Mouse (Mus musculus): ENCODE results near the gene Sap30l. TPM values are rescaled to one million over a fixed set of nuclear protein-coding genes. Genes with fewer than 3 reads are reported as not detected.

Sap30l gene
- polyA plus RNA-seq, 1 experiment from 2014 or later: 21.2 TPM

DNA sequence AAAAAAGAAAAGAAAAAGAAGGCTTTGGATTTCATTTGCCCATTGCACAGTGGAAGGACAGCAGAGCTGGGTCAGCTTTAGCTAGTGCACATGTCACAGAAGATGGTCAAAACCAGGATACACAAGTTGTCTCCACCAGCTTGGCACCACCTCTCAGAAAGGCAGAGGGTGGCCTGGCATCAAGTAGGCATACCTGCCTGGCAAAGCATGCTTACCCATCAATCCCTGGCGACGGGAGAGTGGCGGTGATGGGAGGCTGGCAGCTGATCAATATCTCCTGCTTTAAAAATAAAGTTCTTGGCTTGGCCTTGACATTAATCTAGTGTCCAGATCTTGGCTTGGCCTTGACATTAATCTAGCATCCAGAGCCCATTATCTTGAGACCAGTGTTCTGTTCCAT lies 24.9 kb upstream of the Sap30l start:
- no peak for TF ChIP-seq CTCF (IDR thresholded peaks at IDR 0.05; ENCODE audit: low read depth)
- H3K4me3 ChIP-seq (ENCODE audit: low read depth, low read length): no peak overlapping the region
- H3K27ac ChIP-seq (ENCODE audit: low read depth, low read length): no peak overlapping the region
- H3K4me2 ChIP-seq (replicated peaks; ENCODE audit: low read depth): no peak overlapping the region
- peaks cover 27% of the 10 kb centered on the region for H3K36me3 ChIP-seq (ENCODE audit: control insufficient read depth, insufficient read depth)
- no peaks in the 10 kb centered on the region for H3K4me1 ChIP-seq (replicated peaks; ENCODE audit: control insufficient read depth, insufficient read depth, low read length)
- WGBS: 92% methylated on average over 3 of the region's 3 CpGs
- H3K27me3 ChIP-seq (replicated peaks; ENCODE audit: control insufficient read depth, insufficient read depth, low read length): no peaks in the 10 kb centered on the region
- no peak overlapping the region for H3K9ac ChIP-seq (ENCODE audit: low read depth, low read length)
- H3K9me3 ChIP-seq (ENCODE audit: control insufficient read depth): no peaks in the 10 kb centered on the region
- no peak for ATAC-seq

DNA sequence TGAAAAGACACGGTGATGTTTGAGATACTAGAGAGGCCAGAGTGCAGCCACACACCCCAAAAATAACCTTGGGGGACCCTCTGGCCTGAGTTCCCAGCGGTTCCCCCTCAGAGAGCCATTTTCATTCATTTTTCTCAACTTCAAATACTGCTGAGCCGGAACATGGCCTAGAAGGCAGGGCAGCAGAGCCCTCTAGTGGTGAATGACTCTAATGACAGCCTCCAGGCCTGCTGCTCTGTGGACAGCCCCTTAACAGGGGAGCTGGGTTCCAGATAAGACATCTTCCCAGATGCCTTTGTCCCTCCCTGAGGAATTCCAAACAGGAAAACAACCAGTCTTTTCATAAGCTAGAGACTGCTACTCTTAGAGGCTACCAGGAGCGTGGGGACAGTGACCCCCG lies 23.1 kb upstream of the Sap30l start:
- Histone ChIP-seq H3K9me3 (ENCODE audit: control insufficient read depth) (no peaks in the 10 kb centered on the region), H3K27ac (ENCODE audit: low read depth, low read length) (no peak overlapping the region), H3K27me3 (replicated peaks; ENCODE audit: control insufficient read depth, insufficient read depth, low read length) (no peaks in the 10 kb centered on the region), H3K9ac (ENCODE audit: low read depth, low read length) (no peak overlapping the region), H3K4me2 (replicated peaks; ENCODE audit: low read depth) (no peak overlapping the region), H3K4me1 (replicated peaks; ENCODE audit: control insufficient read depth, insufficient read depth, low read length) (no peaks in the 10 kb centered on the region), H3K4me3 (ENCODE audit: low read depth, low read length) (no peak overlapping the region), H3K36me3 (ENCODE audit: control insufficient read depth, insufficient read depth) (peaks cover 13% of the 10 kb centered on the region)
- peak; percentile 53 for ATAC-seq
- 24% methylated on average over 5 of the region's 5 CpGs for WGBS
- TF ChIP-seq CTCF (IDR thresholded peaks at IDR 0.05; ENCODE audit: low read depth): peak; percentile 95

DNA sequence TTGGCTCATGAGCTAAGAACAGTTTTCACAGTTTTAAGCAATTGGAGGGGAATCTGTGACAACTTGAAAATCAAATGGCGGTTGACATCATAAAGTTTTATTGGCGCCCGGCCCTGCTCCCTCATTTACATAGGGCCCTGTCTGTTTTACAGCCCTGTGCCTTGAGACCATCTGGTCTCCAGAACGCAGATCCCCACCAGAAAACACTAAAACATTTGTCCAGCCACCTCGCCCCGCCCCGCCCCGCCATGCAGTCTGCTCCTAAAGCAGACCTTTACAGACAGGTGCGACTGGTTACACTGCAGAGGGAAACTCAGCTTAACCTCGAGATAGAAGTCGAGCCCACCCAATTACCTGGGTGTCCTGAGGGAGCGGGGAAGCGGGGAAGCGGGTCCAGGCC lies 21.6 kb upstream of the Sap30l start:
- no peak overlapping the region for H3K4me2 ChIP-seq (replicated peaks; ENCODE audit: low read depth)
- H3K9ac ChIP-seq (ENCODE audit: low read depth, low read length): no peak overlapping the region
- peak; percentile 53 for ATAC-seq
- H3K27ac ChIP-seq (ENCODE audit: low read depth, low read length): no peak overlapping the region
- 35% methylated on average over 14 of the region's 14 CpGs for WGBS
- no peaks in the 10 kb centered on the region for H3K27me3 ChIP-seq (replicated peaks; ENCODE audit: control insufficient read depth, insufficient read depth, low read length)
- no peak overlapping the region for H3K4me3 ChIP-seq (ENCODE audit: low read depth, low read length)
- no peaks in the 10 kb centered on the region for H3K9me3 ChIP-seq (ENCODE audit: control insufficient read depth)
- TF ChIP-seq CTCF (IDR thresholded peaks at IDR 0.05; ENCODE audit: low read depth): no peak
- H3K36me3 ChIP-seq (ENCODE audit: control insufficient read depth, insufficient read depth): peaks cover 23% of the 10 kb centered on the region
- H3K4me1 ChIP-seq (replicated peaks; ENCODE audit: control insufficient read depth, insufficient read depth, low read length): no peaks in the 10 kb centered on the region

GRCm38 (mm10) chr11:57786616-57787418 lies 14.6 kb upstream of the Sap30l start:
- no peaks in the 10 kb centered on the region for H3K27me3 ChIP-seq (replicated peaks; ENCODE audit: control insufficient read depth, insufficient read depth, low read length)
- no peak for ATAC-seq
- H3K36me3 ChIP-seq (ENCODE audit: control insufficient read depth, insufficient read depth): peaks cover 13% of the 10 kb centered on the region
- 60% methylated on average over 18 of the region's 18 CpGs for WGBS
- H3K4me3 ChIP-seq (ENCODE audit: low read depth, low read length): no peak overlapping the region
- H3K4me1 ChIP-seq (replicated peaks; ENCODE audit: control insufficient read depth, insufficient read depth, low read length): no peaks in the 10 kb centered on the region
- H3K4me2 ChIP-seq (replicated peaks; ENCODE audit: low read depth): no peak overlapping the region
- H3K27ac ChIP-seq (ENCODE audit: low read depth, low read length): no peak overlapping the region
- H3K9ac ChIP-seq (ENCODE audit: low read depth, low read length): no peak overlapping the region
- TF ChIP-seq CTCF (IDR thresholded peaks at IDR 0.05; ENCODE audit: low read depth): peak; percentile 38
- H3K9me3 ChIP-seq (ENCODE audit: control insufficient read depth): no peaks in the 10 kb centered on the region

GRCm38 (mm10) chr11:57787913-57788312 lies 13.5 kb upstream of the Sap30l start:
- peaks cover 12% of the 10 kb centered on the region for H3K36me3 ChIP-seq (ENCODE audit: control insufficient read depth, insufficient read depth)
- no peaks in the 10 kb centered on the region for H3K4me1 ChIP-seq (replicated peaks; ENCODE audit: control insufficient read depth, insufficient read depth, low read length)
- no peak overlapping the region for H3K4me3 ChIP-seq (ENCODE audit: low read depth, low read length)
- no peak for ATAC-seq
- no peak overlapping the region for H3K9ac ChIP-seq (ENCODE audit: low read depth, low read length)
- H3K4me2 ChIP-seq (replicated peaks; ENCODE audit: low read depth): no peak overlapping the region
- TF ChIP-seq CTCF (IDR thresholded peaks at IDR 0.05; ENCODE audit: low read depth): peak; percentile 90
- 24% methylated on average over 3 of the region's 3 CpGs for WGBS
- H3K9me3 ChIP-seq (ENCODE audit: control insufficient read depth): no peaks in the 10 kb centered on the region
- no peak overlapping the region for H3K27ac ChIP-seq (ENCODE audit: low read depth, low read length)
- no peaks in the 10 kb centered on the region for H3K27me3 ChIP-seq (replicated peaks; ENCODE audit: control insufficient read depth, insufficient read depth, low read length)

DNA sequence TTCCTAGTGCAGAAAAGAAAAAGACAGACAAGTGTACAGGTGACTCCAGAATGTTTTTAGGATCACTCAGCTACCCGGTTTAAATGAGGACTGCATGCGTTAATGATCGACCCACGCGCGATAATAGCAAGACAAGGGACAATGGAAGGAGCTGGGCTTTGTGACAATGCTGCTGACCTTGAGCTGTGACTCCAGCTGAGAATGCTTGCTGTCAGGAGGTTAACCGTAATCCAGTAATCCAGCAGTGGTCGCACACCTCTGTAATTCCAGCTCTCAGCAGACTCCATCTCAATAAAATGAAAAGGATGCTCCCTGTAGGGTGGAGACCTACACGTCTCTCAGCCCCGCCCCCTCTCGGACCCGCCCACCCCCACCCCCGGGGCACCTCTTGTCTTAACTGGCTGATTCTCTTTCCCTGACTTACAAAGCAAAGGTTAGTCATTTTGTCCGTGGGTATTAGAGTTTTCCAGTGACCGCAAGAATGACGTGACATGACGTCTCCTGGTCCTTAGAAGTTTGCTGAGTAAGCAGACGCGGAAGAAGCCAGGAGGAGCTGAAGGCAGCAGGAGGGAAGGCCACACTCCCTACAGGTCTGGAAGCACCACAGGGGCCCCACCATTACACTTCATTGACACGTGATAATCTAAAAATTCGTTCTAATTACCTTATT lies 10.4 kb upstream of the Sap30l start:
- H3K9me3 ChIP-seq (ENCODE audit: control insufficient read depth): no peaks in the 10 kb centered on the region
- TF ChIP-seq CTCF (IDR thresholded peaks at IDR 0.05; ENCODE audit: low read depth): no peak
- H3K36me3 ChIP-seq (ENCODE audit: control insufficient read depth, insufficient read depth): no peaks in the 10 kb centered on the region
- H3K9ac ChIP-seq (ENCODE audit: low read depth, low read length): no peak overlapping the region
- WGBS: 22% methylated on average over 21 of the region's 21 CpGs
- H3K4me2 ChIP-seq (replicated peaks; ENCODE audit: low read depth): peak overlapping the region; percentile 14; the same call in 1 of the 2 replicates
- ATAC-seq: no peak
- H3K4me1 ChIP-seq (replicated peaks; ENCODE audit: control insufficient read depth, insufficient read depth, low read length): no peaks in the 10 kb centered on the region
- H3K4me3 ChIP-seq (ENCODE audit: low read depth, low read length): no peak overlapping the region
- H3K27me3 ChIP-seq (replicated peaks; ENCODE audit: control insufficient read depth, insufficient read depth, low read length): no peaks in the 10 kb centered on the region
- H3K27ac ChIP-seq (ENCODE audit: low read depth, low read length): no peak overlapping the region
